Mouse (Mus musculus) E14TG2a.4 (cell line): ENCODE results near the gene Vwf.

Experiments
- H3K27me3 ChIP-seq: 2 replicates; pipeline ENCODE4 v1.6.1; 2014; ENCODE audit warnings: low read length, control low read depth; ENCODE audit not compliant: insufficient read depth
- H3K36me3 ChIP-seq: 2 replicates; pipeline ENCODE4 v1.6.1; 2014; ENCODE audit warnings: low read length, control low read depth; ENCODE audit not compliant: insufficient read depth
- H3K4me1 ChIP-seq: replicated peaks from 2 replicates; pipeline ENCODE4 v1.6.1; 2014; ENCODE audit warnings: low read depth, low read length, control low read depth
- H3K4me3 ChIP-seq: replicated peaks from 2 replicates; pipeline ENCODE4 v1.5.1; 2014; ENCODE audit warnings: mild to moderate bottlenecking, low read length
- H3K9me3 ChIP-seq: 2 replicates; pipeline ENCODE4 v1.6.1; 2014; ENCODE audit warnings: low read length, control low read depth
- CTCF ChIP-seq: conservative IDR thresholded peaks from 2 replicates; pipeline ENCODE4 v1.5.1; 2014; ENCODE audit warnings: low read length
- NANOG ChIP-seq: IDR thresholded peaks from 2 replicates; pipeline ENCODE4 v1.6.1; 2014; ENCODE audit warnings: borderline replicate concordance, low read length, mixed read lengths
- POU5F1 ChIP-seq: IDR thresholded peaks from 2 replicates; pipeline ENCODE4 v1.6.1; 2014; ENCODE audit warnings: low read length, borderline replicate concordance

Vwf gene

GRCm38 (mm10) chr6:125585579-125585978 is 39.0 kb downstream of the Vwf start:
- TF ChIP-seq POU5F1 (no peak), CTCF (no peak), NANOG (no peak)

GRCm38 (mm10) chr6:125586042-125586566 is 39.5 kb downstream of the Vwf start:
- Histone ChIP-seq H3K36me3 (no peaks in the 10 kb centered on the region), H3K9me3 (no peaks in the 10 kb centered on the region), H3K27me3 (peaks cover 8% of the 10 kb centered on the region; the same call in 1 of the 2 replicates), H3K4me3 (peak overlapping the region; percentile 53), H3K4me1 (peaks cover 86% of the 10 kb centered on the region)
- TF ChIP-seq POU5F1 (no peak), CTCF (no peak), NANOG (no peak)

More at GRCm38 (mm10) chr6:125585579-125585978, 39.0 kb downstream of the Vwf start:
- Histone ChIP-seq H3K4me1 (peaks cover 81% of the 10 kb centered on the region), H3K9me3 (no peaks in the 10 kb centered on the region), H3K36me3 (no peaks in the 10 kb centered on the region), H3K27me3 (peaks cover 8% of the 10 kb centered on the region; the same call in 1 of the 2 replicates), H3K4me3 (peak overlapping the region; percentile 53)

- Histone ChIP-seq H3K4me3 (no peak overlapping the region; the same call in 1 of the 2 replicates), H3K9me3 (no peaks in the 10 kb centered on the region), H3K36me3 (no peaks in the 10 kb centered on the region), H3K27me3 (peaks cover 9% of the 10 kb centered on the region; the same call in 1 of the 2 replicates), H3K4me1 (peaks cover 96% of the 10 kb centered on the region)
- TF ChIP-seq CTCF (no peak), POU5F1 (no peak), NANOG (no peak)
Observed at GRCm38 (mm10) chr6:125588241-125588640, 41.7 kb downstream of the Vwf start.

GRCm38 (mm10) chr6:125589075-125589474 is 42.5 kb downstream of the Vwf start:
- no peaks in the 10 kb centered on the region for H3K9me3 ChIP-seq
- peaks cover 96% of the 10 kb centered on the region for H3K4me1 ChIP-seq
- peaks cover 12% of the 10 kb centered on the region; the same call in 1 of the 2 replicates for H3K27me3 ChIP-seq
- H3K36me3 ChIP-seq, result no peaks in the 10 kb centered on the region
- H3K4me3 ChIP-seq, result no peak overlapping the region
- TF ChIP-seq NANOG, result no peak
- no peak for TF ChIP-seq POU5F1
- TF ChIP-seq CTCF, result no peak

GRCm38 (mm10) chr6:125590056-125590455 is 43.5 kb downstream of the Vwf start:
- H3K4me1 ChIP-seq, result peaks cover 97% of the 10 kb centered on the region
- TF ChIP-seq POU5F1 (no peak), NANOG (no peak), CTCF (no peak)
- peaks cover 16% of the 10 kb centered on the region; the same call in 1 of the 2 replicates for H3K27me3 ChIP-seq
- H3K36me3 ChIP-seq, result no peaks in the 10 kb centered on the region
- H3K4me3 ChIP-seq, result no peak overlapping the region
- no peaks in the 10 kb centered on the region for H3K9me3 ChIP-seq

- H3K9me3 ChIP-seq, result no peaks in the 10 kb centered on the region
- TF ChIP-seq NANOG (no peak), CTCF (no peak), POU5F1 (no peak)
- H3K36me3 ChIP-seq, result no peaks in the 10 kb centered on the region
- no peak overlapping the region for H3K4me3 ChIP-seq
- peaks cover 18% of the 10 kb centered on the region; the same call in 1 of the 2 replicates for H3K27me3 ChIP-seq
- peaks cover 94% of the 10 kb centered on the region for H3K4me1 ChIP-seq
Observed at GRCm38 (mm10) chr6:125590471-125590870, 43.9 kb downstream of the Vwf start.

- Histone ChIP-seq H3K27me3 (peaks cover 18% of the 10 kb centered on the region; the same call in 1 of the 2 replicates), H3K4me1 (peaks cover 92% of the 10 kb centered on the region), H3K36me3 (no peaks in the 10 kb centered on the region), H3K4me3 (peak overlapping the region; percentile 53), H3K9me3 (no peaks in the 10 kb centered on the region)
- TF ChIP-seq CTCF, result no peak
- TF ChIP-seq NANOG, result no peak
- no peak for TF ChIP-seq POU5F1
Observed at GRCm38 (mm10) chr6:125591652-125592385, 45.2 kb downstream of the Vwf start.

- no peaks in the 10 kb centered on the region for H3K9me3 ChIP-seq
- no peaks in the 10 kb centered on the region for H3K36me3 ChIP-seq
- H3K4me3 ChIP-seq, result peak overlapping the region; percentile 27; the same call in 1 of the 2 replicates
- TF ChIP-seq POU5F1, result no peak
- TF ChIP-seq NANOG, result no peak
- TF ChIP-seq CTCF, result no peak
- H3K27me3 ChIP-seq, result peaks cover 21% of the 10 kb centered on the region; the same call in 1 of the 2 replicates
- peaks cover 94% of the 10 kb centered on the region for H3K4me1 ChIP-seq
Observed at GRCm38 (mm10) chr6:125592536-125592935, 46.0 kb downstream of the Vwf start.
